Mouse (Mus musculus) adrenal gland, adult 10 weeks (tissue): ENCODE measurements around the gene Vmn1r12. TPM values are rescaled to one million over a fixed set of nuclear protein-coding genes. Genes with fewer than 3 reads are reported as not detected.

Experiments
- polyA plus RNA-seq: library from polyadenylated mRNA; stranded (reverse); fragments of 350-450 nt; fragmentation: Illumina TruSeq; extraction: RNeasy Lipid Tissue Mini Kit (QIAGEN cat#74804); gene quantifications from one replicate; pipeline ENCODE4 v1.2.3, GENCODE M21; 2014; ENCODE audit warnings: low read depth, low replicate concordance

Vmn1r12 gene
- not detected for polyA plus RNA-seq

DNA sequence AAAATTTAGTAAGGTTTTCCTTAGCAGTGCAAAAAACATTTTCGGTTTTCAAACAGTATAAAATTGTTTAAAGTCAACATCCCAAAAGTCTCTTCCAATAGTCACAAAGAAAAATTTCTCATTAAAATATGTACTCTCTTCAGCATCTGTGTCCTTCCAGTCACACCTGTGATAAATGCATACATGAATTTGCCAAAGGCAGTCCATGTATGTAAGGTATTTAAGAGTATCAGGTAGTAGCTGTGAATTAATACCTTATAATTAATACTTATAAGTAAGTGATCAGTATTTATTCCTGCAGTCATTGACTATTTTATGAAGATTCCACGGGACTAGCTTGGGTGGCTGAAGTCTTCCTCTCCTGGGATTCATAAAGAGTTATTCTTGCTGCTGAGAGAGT lies at the start of gene Vmn1r12:
Gene Vmn1r12 (plus strand): TSS at position 301 of the 400 bp plus-strand sequence.

GRCm38 (mm10) chr6:57109154-57109553 lies 47.6 kb upstream of the Vmn1r12 start, which contains the start of gene Vmn1r10:
Gene Vmn1r10 (plus strand): TSS chr6:57109454.

GRCm38 (mm10) chr6:57133155-57133554 lies 23.6 kb upstream of the Vmn1r12 start, which contains the start of gene Vmn1r11:
Gene Vmn1r11 (plus strand): TSS chr6:57133455.

DNA sequence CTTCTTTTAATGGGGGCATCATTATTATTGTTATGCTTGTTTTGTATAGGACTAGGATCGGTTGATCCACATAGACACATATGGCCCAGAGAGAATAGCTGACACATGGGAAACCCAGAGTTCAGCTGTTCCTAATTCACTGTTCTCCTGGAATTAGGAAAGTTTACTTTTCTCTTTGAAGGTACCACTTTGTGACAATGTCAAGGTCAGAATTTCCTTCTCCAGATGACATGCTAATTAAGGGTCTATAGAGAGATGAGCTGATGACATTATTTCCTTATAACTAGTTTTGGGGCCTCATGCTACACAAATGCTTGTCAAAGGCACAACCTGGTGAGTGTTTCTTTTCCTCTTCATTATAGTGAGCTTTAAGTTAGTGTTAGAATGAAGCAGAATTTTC lies 46.3 kb downstream of the Vmn1r12 start, which contains the start of gene Vmn1r13:
Gene Vmn1r13 (plus strand): TSS at position 301 of the 400 bp plus-strand sequence.

Other genes starting within 250 kb of the Vmn1r12 start
- gene Nt5c3, start 233.0 kb upstream of the Vmn1r12 start, polyA plus RNA-seq: 80.4 TPM
- 0.41 TPM for gene Vmn1r4, start 232.9 kb upstream of the Vmn1r12 start, polyA plus RNA-seq
- not detected for gene Vmn1r5, start 186.6 kb upstream of the Vmn1r12 start, polyA plus RNA-seq
- not detected for gene Vmn1r6, start 159.7 kb upstream of the Vmn1r12 start, polyA plus RNA-seq
- gene Vmn1r7, start 131.6 kb upstream of the Vmn1r12 start, polyA plus RNA-seq: not detected
- not detected for gene Vmn1r8, start 124.6 kb upstream of the Vmn1r12 start, polyA plus RNA-seq
- not detected for gene Vmn1r9, start 90.1 kb upstream of the Vmn1r12 start, polyA plus RNA-seq
- not detected for gene Vmn1r10, start 47.5 kb upstream of the Vmn1r12 start, polyA plus RNA-seq
- not detected for gene Vmn1r11, start 23.5 kb upstream of the Vmn1r12 start, polyA plus RNA-seq
- gene Vmn1r13, start 46.4 kb downstream of the Vmn1r12 start, polyA plus RNA-seq: not detected
- gene Vmn1r14, start 74.8 kb downstream of the Vmn1r12 start, polyA plus RNA-seq: not detected
- gene Vmn1r15, start 101.0 kb downstream of the Vmn1r12 start, polyA plus RNA-seq: not detected
- gene Vmn1r16, start 172.6 kb downstream of the Vmn1r12 start, polyA plus RNA-seq: not detected
- not detected for gene Vmn1r17, start 206.8 kb downstream of the Vmn1r12 start, polyA plus RNA-seq
- not detected for gene Vmn1r18, start 238.9 kb downstream of the Vmn1r12 start, polyA plus RNA-seq
- not detected for gene Vmn1r19, start 246.9 kb downstream of the Vmn1r12 start, polyA plus RNA-seq